Mouse (Mus musculus): ENCODE measurements at regions not wholly inside any gene's neighbourhood (a gene's known extent, or its start where the extent isn't known, plus 50 kb on each side); places are given as distances from the start of the nearest gene placed in this dataset.
"Not testable (repeated sequence)": the region's sequence is repeated elsewhere in the genome, so short reads cannot be mapped to it uniquely, and the experiment has no call there.

DNA sequence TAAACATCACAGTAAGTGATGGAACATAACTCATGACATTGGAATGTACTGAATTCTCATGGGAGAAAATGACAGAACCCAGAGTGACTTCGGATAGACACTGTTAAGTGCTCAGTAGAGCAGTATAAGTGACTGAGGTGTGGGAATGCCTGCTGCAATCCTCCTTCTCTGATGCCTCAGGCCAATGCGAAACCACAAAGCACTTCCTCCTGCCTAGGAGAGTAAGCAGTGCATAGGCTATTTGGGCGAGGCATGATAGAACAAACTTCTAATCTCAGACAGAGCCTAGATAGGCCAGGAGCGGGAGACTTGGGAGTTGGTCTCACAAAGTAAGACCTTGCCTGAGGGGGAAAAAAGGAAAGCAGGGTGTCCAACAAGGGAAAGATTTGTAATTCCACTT, 190.6 kb upstream of the Olfr1324 start:
- H3K9me3 ChIP-seq (replicated peaks): no peaks in the 10 kb centered on the region
- H3K36me3 ChIP-seq (replicated peaks): peaks cover 36% of the 10 kb centered on the region
- H3K4me1 ChIP-seq (ENCODE audit: insufficient read depth, low read depth, low read length): peaks cover 3% of the 10 kb centered on the region; the same call in 1 of the 2 replicates
- TF ChIP-seq POLR2AphosphoS5 (IDR thresholded peaks at IDR 0.05; ENCODE audit: insufficient replicate concordance, low read depth, low read length) (no peak), CTCF (IDR thresholded peaks at IDR 0.05; ENCODE audit: low read depth, low read length) (no peak), TAL1 (conservative IDR thresholded peaks at IDR 0.05; ENCODE audit: low read depth, low read length) (no peak), GATA2 (IDR thresholded peaks at IDR 0.05; ENCODE audit: borderline replicate concordance, low read depth, low read length) (no peak), GATA1 (IDR thresholded peaks at IDR 0.05; ENCODE audit: borderline replicate concordance, low read length) (no peak)
- H3K4me3 ChIP-seq (ENCODE audit: low read depth, low read length): no peak overlapping the region
- DNase-seq (ENCODE audit: low spot score) (no peak), ATAC-seq (ENCODE audit: extremely low read depth, insufficient number of reproducible peaks, low FRiP score, poor library complexity, severe bottlenecking) (no peak)
- H3K27me3 ChIP-seq (ENCODE audit: insufficient read depth, low read length): no peaks in the 10 kb centered on the region

DNA sequence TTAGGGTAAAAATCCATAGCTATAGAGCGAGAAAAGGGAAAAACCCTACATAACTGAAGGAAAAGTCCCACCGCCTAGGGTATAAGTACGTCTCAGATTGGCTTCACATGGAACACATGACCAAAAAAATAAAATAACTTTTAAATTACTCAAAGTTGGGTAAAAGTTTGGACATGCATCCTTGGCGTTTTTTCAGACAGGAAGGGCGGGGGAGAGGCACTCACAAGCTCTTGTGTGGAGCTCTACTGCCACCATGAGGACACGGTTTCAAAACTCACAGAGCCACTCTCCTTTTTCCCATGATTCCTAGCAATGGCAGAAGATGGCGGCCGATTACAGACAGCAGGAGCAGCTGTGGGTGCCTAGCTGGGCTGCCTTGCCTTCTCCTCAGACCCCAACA, 188.6 kb upstream of the Olfr1324 start:
- H3K4me3 ChIP-seq (ENCODE audit: low read depth, low read length); DNase-seq (ENCODE audit: low spot score); H3K9me3 ChIP-seq (replicated peaks); H3K27me3 ChIP-seq (ENCODE audit: insufficient read depth, low read length); H3K4me1 ChIP-seq (ENCODE audit: insufficient read depth, low read depth, low read length); ATAC-seq (ENCODE audit: extremely low read depth, insufficient number of reproducible peaks, low FRiP score, poor library complexity, severe bottlenecking): not testable (repeated sequence)
- peaks cover 37% of the 10 kb centered on the region for H3K36me3 ChIP-seq (replicated peaks)

DNA sequence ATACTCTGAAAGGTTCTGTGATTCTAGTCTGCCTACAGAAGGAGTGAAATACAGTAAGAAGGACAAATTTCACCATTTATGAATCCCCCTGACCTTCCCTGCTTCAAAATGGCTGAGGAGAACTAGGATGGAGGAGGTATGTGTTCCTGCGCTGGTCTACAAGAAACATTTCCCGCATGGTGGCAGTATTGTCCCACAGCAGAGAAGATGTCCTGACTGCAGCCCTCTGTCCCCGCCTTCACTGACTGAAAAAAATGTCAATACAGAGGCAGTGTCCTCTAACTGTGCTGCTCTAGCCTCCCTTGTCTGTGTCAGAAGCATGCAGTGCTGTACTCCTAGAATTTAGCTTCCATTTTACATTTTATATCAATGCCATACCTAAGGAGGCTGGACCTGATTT, 186.6 kb upstream of the Olfr1324 start:
- not testable (repeated sequence) for ATAC-seq (ENCODE audit: extremely low read depth, insufficient number of reproducible peaks, low FRiP score, poor library complexity, severe bottlenecking); H3K4me3 ChIP-seq (ENCODE audit: low read depth, low read length); H3K27me3 ChIP-seq (ENCODE audit: insufficient read depth, low read length); H3K4me1 ChIP-seq (ENCODE audit: insufficient read depth, low read depth, low read length); DNase-seq (ENCODE audit: low spot score); H3K9me3 ChIP-seq (replicated peaks)
- peaks cover 40% of the 10 kb centered on the region for H3K36me3 ChIP-seq (replicated peaks)

DNA sequence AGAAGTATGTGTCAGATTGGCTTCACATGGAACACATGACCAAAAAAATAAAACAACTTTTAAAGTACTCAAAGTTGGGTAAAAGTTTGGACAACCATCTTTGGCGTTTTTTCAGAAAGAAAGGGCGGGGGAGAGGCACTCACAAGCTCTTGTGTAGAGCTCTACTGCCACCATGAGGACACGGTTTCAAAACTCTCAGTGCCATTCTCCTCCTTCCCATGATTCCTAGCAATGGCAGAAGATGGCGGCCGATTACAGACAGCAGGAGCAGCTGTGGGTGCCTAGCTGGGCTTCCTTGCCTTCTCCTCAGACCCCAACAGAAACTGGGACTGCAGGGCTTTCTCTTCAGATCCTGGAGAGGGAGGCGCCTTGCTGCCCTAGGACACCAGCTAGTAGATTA, 186.1 kb upstream of the Olfr1324 start:
- not testable (repeated sequence) for ATAC-seq (ENCODE audit: extremely low read depth, insufficient number of reproducible peaks, low FRiP score, poor library complexity, severe bottlenecking); H3K9me3 ChIP-seq (replicated peaks); DNase-seq (ENCODE audit: low spot score); H3K27me3 ChIP-seq (ENCODE audit: insufficient read depth, low read length); H3K4me1 ChIP-seq (ENCODE audit: insufficient read depth, low read depth, low read length); H3K4me3 ChIP-seq (ENCODE audit: low read depth, low read length)
- H3K36me3 ChIP-seq (replicated peaks): peaks cover 43% of the 10 kb centered on the region

DNA sequence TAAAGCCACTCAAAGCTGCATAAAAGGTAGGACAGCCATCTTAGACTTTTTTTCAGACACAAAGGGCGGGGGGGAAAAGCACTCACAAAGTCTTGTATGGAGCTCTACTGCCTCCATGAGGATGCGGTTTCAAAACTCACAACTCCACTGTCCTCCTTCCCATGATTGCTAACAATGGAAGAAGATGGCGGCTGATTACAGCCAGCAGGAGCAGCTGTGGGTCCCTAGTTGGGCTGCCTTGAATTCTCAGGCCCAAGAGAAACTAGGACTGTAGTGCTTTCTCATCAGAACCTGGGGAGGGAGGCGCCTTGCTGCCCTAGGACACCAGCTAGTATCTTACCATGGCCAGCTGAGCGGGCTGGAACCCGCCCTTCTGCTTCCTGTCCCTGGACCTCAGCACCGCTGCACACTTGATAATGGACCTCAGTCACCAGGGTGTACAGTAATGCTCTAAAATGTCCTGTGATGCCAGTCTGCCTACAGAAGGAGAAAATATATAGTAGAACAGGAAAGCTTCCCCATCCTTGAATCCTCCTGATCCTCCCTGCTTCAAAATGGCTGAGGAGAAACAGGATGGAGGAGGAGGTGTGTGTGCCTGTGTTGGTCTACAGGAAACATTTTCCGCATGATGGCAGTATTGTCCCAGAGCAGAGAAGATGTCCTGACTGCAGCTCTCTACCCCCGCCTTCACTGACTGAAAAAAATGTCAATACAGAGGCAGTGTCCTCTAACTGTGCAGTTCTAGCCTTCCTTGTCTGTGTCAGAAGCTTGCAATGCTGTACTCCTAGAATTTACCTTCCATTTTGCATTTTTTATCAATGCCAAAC, 183.7 kb upstream of the Olfr1324 start:
- DNase-seq (ENCODE audit: low spot score) (no peak), ATAC-seq (ENCODE audit: extremely low read depth, insufficient number of reproducible peaks, low FRiP score, poor library complexity, severe bottlenecking) (no peak)
- no peak for TF ChIP-seq POLR2AphosphoS5 (IDR thresholded peaks at IDR 0.05; ENCODE audit: insufficient replicate concordance, low read depth, low read length)
- no peak for TF ChIP-seq CTCF (IDR thresholded peaks at IDR 0.05; ENCODE audit: low read depth, low read length)
- TF ChIP-seq TAL1 (conservative IDR thresholded peaks at IDR 0.05; ENCODE audit: low read depth, low read length): no peak
- TF ChIP-seq GATA1 (IDR thresholded peaks at IDR 0.05; ENCODE audit: borderline replicate concordance, low read length): no peak
- no peak for TF ChIP-seq GATA2 (IDR thresholded peaks at IDR 0.05; ENCODE audit: borderline replicate concordance, low read depth, low read length)
- Histone ChIP-seq H3K9me3 (replicated peaks) (no peaks in the 10 kb centered on the region), H3K4me1 (ENCODE audit: insufficient read depth, low read depth, low read length) (no peaks in the 10 kb centered on the region), H3K4me3 (ENCODE audit: low read depth, low read length) (no peak overlapping the region), H3K27me3 (ENCODE audit: insufficient read depth, low read length) (no peaks in the 10 kb centered on the region), H3K36me3 (replicated peaks) (peaks cover 39% of the 10 kb centered on the region)

DNA sequence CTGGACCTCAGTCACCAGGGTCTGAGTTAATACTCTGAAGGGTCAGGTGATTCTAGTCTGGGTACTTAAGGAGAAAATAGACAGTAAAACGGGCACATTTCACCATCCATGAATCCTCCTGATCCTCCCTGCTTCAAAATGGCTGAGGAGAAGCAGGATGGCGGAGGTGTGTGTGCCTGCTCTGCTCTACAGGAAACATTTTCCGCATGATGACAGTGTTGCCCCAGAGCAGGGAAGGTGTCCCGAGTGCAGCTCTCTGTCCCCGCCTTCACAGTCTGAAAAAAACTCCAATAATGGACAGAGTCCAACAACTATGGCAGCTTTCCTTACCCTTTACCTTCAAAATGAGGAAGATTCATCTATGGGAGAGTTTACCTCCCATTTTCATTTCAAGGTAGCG, 179.8 kb upstream of the Olfr1324 start:
- H3K4me3 ChIP-seq (ENCODE audit: low read depth, low read length); H3K27me3 ChIP-seq (ENCODE audit: insufficient read depth, low read length); H3K9me3 ChIP-seq (replicated peaks); ATAC-seq (ENCODE audit: extremely low read depth, insufficient number of reproducible peaks, low FRiP score, poor library complexity, severe bottlenecking); DNase-seq (ENCODE audit: low spot score); H3K4me1 ChIP-seq (ENCODE audit: insufficient read depth, low read depth, low read length): not testable (repeated sequence)
- H3K36me3 ChIP-seq (replicated peaks): peaks cover 38% of the 10 kb centered on the region

DNA sequence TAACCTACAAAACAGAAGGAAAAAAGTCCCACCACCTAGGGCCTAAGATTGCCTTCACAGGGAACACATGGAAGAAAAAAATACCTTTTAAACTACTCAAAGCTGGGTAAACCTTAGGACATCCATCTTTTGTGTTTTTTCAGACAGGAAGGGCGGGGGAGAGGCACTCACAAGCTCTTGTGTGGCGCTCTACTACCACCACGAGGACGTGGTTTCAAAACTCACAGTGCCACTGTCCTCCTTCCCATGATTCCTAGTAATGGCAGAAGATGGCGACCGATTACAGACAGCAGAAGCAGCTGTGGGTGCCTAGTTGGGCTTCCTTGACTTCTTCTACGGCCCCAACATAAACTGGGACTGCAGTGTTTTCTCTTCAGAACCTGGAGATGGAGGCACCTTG, 179.3 kb upstream of the Olfr1324 start:
- Histone ChIP-seq H3K4me3 (ENCODE audit: low read depth, low read length) (no peak overlapping the region), H3K4me1 (ENCODE audit: insufficient read depth, low read depth, low read length) (no peaks in the 10 kb centered on the region), H3K36me3 (replicated peaks) (peaks cover 36% of the 10 kb centered on the region), H3K9me3 (replicated peaks) (no peaks in the 10 kb centered on the region), H3K27me3 (ENCODE audit: insufficient read depth, low read length) (no peaks in the 10 kb centered on the region)
- no peak for ATAC-seq (ENCODE audit: extremely low read depth, insufficient number of reproducible peaks, low FRiP score, poor library complexity, severe bottlenecking)
- no peak for TF ChIP-seq GATA2 (IDR thresholded peaks at IDR 0.05; ENCODE audit: borderline replicate concordance, low read depth, low read length)
- TF ChIP-seq POLR2AphosphoS5 (IDR thresholded peaks at IDR 0.05; ENCODE audit: insufficient replicate concordance, low read depth, low read length): no peak
- TF ChIP-seq GATA1 (IDR thresholded peaks at IDR 0.05; ENCODE audit: borderline replicate concordance, low read length): no peak
- no peak for TF ChIP-seq TAL1 (conservative IDR thresholded peaks at IDR 0.05; ENCODE audit: low read depth, low read length)
- TF ChIP-seq CTCF (IDR thresholded peaks at IDR 0.05; ENCODE audit: low read depth, low read length): no peak
- DNase-seq (ENCODE audit: low spot score): no peak

DNA sequence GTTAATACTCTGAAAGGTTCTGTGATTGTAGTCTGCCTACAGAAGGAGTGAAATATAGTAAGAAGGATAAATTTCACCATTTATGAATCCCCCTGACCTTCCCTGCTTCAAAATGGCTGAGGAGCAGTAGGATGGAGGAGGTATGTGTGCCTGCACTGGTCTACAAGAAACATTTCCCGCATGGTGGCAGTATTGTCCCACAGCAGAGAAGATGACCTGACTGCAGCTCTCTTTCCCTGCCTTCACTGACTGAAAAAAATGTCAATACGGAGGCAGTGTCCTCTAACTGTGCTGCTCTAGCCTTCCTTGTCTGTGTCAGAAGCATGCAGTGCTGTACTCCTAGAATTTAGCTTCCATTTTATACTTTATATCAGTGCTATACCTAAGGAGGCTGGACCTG, 177.2 kb upstream of the Olfr1324 start:
- not testable (repeated sequence) for H3K9me3 ChIP-seq (replicated peaks); H3K4me1 ChIP-seq (ENCODE audit: insufficient read depth, low read depth, low read length); ATAC-seq (ENCODE audit: extremely low read depth, insufficient number of reproducible peaks, low FRiP score, poor library complexity, severe bottlenecking); H3K4me3 ChIP-seq (ENCODE audit: low read depth, low read length); DNase-seq (ENCODE audit: low spot score); H3K27me3 ChIP-seq (ENCODE audit: insufficient read depth, low read length)
- peaks cover 23% of the 10 kb centered on the region for H3K36me3 ChIP-seq (replicated peaks)

DNA sequence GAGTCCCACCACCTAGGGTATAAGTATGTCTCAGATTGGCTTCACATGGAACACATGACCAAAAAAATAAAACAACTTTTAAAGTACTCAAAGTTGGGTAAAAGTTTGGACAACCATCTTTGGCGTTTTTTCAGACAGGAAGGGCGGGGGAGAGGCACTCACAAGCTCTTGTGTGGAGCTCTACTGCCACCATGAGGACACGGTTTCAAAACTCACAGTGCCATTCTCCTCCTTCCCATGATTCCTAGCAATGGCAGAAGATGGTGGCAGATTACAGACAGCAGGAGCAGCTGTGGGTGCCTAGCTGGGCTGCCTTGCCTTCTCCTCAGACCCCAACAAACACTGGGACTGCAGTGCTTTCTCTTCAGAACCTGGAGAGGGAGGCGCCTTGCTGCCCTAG, 176.7 kb upstream of the Olfr1324 start:
- peaks cover 24% of the 10 kb centered on the region for H3K36me3 ChIP-seq (replicated peaks)
- not testable (repeated sequence) for H3K27me3 ChIP-seq (ENCODE audit: insufficient read depth, low read length); H3K4me3 ChIP-seq (ENCODE audit: low read depth, low read length); H3K9me3 ChIP-seq (replicated peaks); H3K4me1 ChIP-seq (ENCODE audit: insufficient read depth, low read depth, low read length); ATAC-seq (ENCODE audit: extremely low read depth, insufficient number of reproducible peaks, low FRiP score, poor library complexity, severe bottlenecking); DNase-seq (ENCODE audit: low spot score)

DNA sequence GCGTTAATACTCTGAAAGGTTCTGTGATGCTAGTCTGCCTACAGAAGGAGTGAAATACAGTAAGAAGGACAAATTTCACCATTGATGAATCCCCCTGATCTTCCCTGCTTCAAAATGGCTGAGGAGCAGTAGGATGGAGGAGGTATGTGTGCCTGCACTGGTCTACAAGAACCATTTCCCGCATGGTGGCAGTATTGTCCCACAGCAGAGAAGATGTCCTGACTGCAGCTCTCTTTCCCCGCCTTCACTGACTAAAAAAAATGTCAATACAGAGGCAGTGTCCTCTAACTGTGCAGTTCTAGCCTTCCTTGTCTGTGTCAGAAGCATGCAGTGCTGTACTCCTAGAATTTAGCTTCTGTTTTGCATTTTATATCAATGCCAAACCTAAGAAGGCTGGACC, 174.6 kb upstream of the Olfr1324 start:
- not testable (repeated sequence) for H3K9me3 ChIP-seq (replicated peaks); H3K27me3 ChIP-seq (ENCODE audit: insufficient read depth, low read length); ATAC-seq (ENCODE audit: extremely low read depth, insufficient number of reproducible peaks, low FRiP score, poor library complexity, severe bottlenecking); H3K4me1 ChIP-seq (ENCODE audit: insufficient read depth, low read depth, low read length); DNase-seq (ENCODE audit: low spot score); H3K4me3 ChIP-seq (ENCODE audit: low read depth, low read length)
- peaks cover 18% of the 10 kb centered on the region for H3K36me3 ChIP-seq (replicated peaks)
